Mouse (Mus musculus) Muller cell, postnatal 12 days (primary cell): ENCODE results near the gene Myo1a.
"Not testable (repeated sequence)": the region's sequence is repeated elsewhere in the genome, so short reads cannot be mapped to it uniquely, and the experiment has no call there.

ENCODE experiments used
- DNase-seq: peaks from one replicate; pipeline ENCODE4 v3.0.0-alpha.2; 2015; ENCODE audit errors: inconsistent ontology term

Gene Myo1a

DNA sequence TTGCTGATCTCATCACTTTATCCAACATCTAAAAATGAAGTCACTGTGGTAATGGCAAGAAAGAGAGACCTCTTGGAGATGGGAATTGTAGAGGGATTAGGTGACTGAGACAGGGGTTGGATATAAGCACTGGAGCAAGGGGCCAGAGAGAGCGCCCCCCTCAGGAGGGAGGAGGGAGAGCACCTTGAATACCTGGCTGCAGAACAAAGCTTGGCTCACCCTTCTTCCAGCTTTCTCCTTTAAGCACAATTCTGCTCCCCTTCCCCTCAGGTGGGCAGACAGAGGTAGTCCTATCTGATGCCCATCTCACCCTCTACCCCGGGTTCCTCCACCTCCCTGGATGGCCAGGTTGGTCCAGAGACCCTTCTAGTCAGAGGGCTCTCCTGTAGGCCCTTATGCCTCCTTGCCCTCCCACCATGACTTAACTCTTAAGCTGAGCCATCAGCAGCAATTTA, at the start of gene Myo1a:
Myo1a (plus strand) TSS at position 405 of the 455 bp plus-strand sequence.
- no peak for DNase-seq

DNA sequence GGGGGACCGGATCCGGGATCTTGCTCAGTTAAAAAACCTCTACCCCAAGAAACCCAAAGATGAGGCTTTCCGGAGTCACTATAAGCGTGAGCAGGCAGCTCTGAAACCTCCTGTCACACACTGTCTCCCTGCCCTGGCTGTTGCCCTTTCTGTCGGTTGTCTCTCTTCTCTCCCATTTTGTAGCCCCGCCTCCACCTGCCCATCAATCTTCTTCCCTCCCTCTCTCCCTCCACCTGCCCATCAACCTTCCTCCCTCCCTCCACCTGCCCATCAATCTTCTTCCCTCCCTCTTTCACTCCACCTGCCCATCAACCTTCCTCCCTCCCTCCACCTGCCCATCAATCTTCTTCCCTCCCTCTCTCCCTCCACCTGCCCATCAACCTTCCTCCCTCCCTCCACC, 47.4 kb upstream of the Myo1a start:
- DNase-seq = not testable (repeated sequence)

DNA sequence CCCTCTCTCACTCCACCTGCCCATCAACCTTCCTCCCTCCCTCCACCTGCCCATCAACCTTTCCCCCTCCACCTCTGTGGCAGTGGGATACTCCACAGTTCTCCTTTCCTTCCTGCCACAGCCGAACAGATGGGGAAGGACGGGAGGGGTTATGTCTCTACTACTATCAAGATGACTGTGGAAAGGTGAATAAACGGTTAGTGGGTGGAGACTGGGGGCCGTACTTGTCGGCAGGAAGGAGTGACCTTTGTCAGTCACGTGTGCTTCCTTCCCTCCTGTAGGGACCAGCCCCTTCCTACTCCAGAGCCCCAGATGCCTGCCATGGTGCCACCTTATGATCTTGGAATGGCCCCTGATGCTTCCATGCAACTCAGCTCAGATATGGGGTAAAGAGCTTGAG, 46.9 kb upstream of the Myo1a start:
- DNase-seq = no peak

DNA sequence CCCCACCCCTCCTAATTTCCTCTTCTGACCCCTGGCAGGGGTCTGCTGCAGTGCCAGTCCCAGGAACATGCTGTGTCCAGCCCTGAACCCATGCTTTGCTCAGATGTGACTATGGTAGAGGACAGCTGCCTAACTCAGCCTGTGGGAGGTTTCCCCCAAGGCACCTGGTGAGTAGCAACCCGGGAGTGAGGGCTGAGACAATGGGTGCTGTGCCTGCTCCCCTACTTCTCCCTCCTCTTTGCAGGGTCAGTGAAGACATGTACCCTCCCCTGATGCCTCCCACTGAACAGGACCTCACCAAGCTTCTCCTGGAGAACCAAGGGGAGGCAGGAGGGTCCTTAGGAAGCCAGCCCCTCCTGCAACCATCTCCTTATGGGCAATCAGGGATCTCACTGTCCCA, 45.4 kb upstream of the Myo1a start:
- DNase-seq = no peak

DNA sequence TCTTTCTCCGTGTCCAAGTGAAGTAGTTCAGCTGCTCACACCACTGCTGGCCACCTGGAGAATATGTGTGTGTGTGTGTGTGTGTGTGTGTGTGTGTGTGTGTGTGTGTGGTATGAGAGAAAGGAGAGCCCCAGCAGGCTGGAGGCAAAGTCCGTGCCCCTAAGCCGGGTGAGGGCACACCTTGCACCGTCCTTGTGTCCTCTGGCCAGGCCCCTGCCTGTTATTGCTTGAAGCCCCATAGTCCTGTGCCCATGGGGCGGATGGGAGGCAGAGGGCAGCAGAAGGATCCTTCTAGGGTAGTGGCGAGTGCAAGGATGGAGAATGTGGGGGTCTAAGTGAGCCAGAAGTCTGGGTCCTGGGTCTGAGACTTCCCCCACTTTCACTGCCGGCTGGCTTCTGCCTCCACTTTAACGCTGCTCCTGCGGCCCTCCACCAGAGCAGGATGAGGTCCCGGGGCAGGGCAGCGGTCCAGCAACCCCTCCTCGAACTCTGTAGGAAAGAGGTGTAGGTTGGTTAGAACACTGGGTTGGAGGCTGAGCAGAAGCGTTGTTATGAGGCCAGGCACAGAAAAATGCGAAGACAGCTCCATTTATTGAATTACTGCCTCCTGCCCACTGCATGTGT, 43.6 kb upstream of the Myo1a start:
- DNase-seq = peak; percentile 31

DNA sequence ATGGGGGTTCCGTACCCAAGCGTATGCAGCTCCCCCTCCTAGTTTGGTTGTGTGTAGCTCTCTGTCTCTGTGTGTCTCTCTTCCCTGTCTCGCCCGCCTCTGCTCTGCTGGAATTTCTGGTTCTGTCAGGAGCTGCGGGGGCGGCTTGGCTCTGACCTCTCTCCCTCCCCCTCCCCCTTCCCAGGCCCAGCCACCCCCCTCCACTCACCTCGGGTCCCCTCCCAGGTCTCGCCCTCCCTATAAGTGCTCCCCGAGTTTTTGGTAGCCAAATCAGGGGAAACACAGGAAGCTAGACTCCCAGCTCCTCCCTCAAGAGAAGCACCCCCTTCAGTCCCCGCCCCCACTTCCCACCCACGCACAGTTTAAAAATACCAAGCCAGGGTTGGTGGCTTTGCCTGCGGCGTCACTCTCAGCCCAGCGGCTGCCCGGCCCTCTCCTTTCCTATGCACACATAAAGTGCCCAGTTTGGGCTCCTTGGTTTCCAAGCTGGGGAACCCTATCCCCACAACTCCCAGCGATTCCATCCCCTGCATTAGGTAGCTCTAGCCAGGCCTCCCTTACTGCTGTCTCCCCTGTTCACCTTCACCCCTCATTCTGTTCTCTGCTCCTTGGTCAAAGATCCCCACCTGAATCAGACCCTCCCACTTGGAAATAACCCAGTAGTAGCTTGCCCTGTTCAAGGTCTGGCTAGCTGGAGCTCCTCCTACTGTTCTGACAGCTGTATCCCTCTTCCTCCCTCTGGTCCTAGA, 42.9 kb upstream of the Myo1a start:
- peak; percentile 97 for DNase-seq

DNA sequence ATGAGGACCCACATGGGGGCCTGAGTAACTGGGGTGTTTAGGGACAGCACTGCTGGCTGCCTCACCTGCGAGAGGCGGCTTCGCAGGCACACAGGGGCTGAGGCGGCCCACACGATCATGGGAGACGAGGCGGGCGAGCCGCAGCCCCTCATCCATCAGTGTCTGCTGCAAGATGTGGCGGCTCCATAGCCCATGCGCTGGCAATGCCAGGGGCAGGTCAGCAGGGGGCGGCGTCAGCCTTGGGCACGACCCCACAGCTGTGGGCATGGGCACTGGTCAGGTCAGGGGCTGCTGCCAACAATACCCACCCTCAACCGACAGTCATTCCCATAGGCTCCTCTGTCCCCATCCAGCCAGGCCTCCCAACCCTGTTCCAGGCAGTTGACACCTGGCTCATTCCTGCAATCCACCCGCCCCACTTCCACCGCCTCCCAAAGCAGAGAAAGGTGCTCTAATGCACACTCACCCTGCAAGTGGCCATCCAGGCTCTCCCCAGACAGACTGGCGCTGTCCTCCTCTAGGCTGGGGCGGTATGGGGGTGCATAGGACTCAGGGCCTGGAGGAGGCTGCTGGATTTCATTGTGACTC, 42.2 kb upstream of the Myo1a start:
- DNase-seq = no peak

DNA sequence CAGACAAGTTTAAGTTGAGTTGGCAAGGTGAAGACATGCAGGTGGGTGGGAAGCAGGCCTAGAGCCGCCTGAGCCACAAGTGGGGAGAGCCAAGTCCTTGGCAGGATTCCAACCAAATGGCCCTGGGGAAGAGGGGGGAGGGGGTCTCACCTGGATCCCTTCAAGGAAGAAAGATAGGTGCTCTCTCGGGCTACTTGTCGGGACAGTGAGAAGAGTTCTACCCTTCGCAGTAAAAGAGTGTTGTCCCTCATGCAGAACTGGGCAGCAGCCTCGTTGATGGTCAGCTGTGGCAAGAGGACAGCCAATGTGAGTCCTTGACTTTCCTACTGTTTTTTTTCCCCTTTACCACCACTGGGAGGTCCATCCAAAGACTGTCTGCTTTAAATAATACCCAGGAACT, 41.4 kb upstream of the Myo1a start:
- DNase-seq = no peak

DNA sequence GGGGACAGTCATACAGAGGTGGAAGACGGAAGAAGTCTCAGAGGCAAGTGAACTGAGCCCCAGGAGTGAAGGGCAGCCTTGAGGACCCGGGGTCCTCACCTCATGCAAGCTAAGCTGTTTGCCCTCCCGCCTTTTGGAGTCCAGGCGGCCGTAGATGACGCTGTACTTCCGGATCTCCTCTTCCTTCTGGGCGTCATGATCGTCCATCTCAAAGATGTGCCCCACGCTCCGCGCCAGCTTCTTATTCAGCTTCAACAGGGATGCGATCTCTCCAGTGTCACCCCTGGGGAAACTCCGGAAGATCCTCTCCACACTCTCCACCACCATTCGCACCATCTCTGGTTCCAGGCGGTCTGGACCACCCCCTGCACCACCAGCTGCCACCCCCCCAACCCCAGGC, 40.8 kb upstream of the Myo1a start:
- no peak for DNase-seq

DNA sequence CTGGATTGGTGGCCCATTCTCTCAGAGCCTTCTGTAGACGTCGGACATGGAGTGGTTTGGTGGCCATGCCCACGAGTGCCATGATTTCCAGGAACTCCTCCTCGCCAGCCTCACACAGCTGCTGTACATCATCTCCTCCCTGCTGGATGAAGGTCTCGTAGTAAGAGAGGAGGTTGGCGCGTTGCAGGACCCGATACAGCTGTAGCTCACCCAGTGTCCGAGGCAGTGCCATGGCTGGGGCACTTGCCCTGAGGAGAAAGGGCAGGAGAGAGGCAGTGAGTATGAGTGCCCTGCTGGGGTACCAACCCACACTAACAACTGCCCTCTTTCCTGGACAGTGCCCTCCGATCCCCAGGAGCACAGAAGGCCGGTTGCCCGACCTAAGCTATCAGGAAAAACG, 40.1 kb upstream of the Myo1a start:
- DNase-seq = no peak

DNA sequence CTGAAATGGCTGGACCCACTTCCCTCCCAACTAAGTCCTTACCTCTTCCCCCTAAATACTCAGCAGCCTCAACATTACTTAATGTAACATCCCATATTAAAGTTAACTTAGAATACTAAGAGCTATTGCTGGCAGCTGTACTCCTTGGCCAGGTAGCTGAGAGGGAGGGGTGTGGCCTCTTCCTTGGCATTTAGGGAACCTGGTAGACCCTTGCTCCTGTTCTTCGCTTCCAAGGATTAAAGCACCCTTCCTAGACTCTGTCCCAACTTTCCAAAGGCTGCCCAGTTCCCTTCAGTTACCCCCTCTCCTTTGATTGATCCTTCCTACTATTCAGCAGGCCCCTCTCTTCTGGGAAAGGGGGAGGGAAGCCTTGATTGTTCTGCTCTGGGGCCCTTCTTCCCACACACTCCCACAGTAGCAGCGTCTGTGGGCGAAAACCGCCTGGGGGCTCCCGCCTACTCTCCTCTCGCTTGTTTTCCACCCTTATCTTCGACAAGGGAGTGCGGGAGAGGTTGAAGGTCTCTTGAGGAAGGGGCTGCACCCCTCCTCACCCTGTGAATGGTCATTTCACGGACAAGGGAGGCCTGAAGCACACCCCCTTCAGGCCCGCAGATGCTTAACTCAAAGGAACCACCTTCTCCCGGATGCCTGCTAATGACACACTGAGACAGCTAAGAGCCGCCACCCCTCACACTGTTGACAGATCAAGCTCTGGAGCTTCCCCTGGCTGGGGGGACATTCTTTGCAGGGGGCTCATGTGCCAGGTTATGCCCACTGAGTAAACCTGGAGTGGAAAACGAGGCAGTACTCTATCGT, 39.4 kb upstream of the Myo1a start:
- peak; percentile 50 for DNase-seq

DNA sequence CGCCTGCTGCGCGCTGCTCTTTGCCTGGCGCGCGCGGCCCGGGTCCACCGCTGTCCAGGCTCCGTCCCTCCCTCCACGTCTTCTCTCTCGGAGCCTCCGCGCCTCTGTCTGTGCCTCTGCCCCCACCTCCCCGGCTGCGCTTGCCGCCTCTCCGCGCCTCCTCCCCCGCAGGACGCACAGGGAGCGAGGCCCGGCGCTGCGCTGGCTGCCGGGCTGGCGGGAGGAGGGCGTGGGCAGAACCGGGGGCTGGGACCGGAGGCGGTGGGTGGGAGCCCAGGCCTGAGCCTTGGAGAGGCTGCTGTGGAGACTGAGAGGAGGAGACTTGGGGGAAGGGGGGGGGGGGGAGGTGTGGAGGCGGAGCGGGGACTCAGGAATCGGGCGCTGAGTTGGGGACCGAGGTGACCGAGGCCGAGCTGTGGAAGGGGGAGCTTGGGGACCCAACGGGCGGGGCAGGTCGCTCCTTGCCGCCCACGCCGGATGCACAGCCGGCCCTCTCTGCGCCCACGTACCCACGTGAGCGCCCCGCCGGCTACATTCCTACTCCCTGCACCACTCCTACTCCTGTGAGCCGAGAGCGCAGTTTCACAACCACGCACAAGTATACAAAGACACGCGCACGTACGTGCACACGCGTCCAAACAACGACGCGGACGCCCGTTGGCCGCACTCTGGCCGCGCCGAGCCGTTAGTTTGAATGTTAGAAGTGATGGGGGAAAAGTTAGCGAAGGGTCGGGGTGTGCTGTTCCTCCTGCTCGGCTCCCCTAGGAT, 38.3 kb upstream of the Myo1a start, which contains the start of gene Nemp1:
Nemp1 (plus strand) TSS at position 401 of the 768 bp plus-strand sequence.
- peak; percentile 99 for DNase-seq

DNA sequence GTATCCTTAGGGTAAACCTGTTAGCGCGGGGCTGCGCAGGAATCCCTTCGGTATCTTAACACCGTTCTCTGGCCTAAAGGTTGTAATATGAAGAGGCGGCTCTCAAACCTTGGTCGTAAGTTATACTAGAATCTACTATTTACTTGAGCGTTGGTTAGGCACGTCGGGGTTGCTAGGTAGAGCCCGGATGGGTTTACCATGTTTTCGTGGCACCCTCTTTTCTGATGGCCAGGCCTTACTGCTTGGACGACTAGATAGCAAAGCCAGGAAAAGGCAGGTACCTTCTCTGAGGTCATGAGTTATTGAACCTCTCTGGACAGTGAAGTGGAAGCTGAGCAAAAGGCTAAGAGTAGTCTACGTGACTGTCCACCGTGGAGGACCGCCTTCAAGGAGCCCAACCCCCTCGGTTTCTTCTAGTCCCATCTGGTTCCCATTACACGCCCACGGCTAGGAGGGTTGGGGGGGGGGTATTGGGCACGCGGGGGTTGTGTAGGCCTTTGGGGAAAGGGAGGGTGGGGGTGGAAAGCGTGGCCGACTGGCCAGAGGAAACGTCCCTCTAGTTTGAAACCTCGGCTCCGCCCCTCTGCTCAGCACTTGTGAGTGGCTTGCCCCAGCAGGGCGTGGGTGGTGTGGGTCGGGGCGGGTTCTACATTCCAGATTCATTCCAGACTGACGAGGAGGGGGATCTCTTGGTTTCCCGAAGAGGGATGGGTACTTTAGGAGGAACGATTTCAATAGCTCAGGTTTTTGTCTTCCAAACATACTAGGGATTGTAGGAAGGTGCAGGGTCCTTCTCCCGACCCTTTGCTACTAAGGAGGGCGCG, 37.5 kb upstream of the Myo1a start:
- DNase-seq = peak; percentile 100

DNA sequence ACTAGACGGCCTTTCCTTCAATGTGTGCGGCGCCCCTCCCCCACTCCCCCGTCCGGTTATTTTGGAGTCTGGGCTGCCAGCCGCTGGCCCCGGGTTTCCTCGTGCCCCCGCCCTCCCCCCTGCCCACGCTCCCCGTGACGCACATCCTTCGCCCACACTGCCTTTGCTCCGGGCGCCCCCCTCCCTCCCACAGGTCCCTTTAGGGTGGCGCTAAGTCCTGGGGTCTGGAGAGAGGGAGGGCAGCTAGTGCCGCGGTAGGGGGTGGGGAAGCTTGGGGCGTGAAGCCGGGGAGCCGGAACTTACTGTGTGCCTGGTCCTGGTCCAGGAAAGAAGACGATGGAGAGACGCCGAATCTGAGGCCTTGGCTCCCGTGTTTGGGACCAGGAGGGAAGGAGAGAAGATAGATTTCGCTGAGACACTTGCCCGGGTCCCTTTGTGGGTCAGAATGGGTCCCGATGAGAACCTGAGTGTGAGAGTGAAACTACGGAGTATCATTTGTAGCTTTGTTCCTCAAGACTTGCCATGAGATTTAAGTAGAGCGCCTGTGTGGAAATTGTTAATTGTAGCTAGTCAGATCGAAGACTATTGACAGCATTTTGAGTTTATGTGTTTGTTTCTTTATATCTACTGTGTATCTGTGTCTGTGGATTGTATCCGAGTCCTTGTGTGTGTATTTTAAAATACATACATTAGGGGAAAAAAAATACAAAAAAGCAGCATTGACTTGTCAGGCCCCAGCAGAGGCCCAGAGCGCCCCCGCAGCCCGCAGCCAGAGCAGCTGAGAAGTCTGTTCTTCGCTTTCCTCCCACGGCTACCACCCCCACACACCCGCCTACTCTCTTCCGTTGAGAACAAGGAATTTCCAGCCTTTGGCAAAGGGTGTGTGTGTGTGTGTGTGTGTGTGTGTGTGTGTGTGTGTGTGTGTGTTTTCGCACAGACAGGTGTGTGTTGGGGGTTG, 36.6 kb upstream of the Myo1a start, which contains the start of gene Nab2:
Nab2 (minus strand) TSS at position 476 of the 958 bp plus-strand sequence.
- DNase-seq = peak; percentile 99

DNA sequence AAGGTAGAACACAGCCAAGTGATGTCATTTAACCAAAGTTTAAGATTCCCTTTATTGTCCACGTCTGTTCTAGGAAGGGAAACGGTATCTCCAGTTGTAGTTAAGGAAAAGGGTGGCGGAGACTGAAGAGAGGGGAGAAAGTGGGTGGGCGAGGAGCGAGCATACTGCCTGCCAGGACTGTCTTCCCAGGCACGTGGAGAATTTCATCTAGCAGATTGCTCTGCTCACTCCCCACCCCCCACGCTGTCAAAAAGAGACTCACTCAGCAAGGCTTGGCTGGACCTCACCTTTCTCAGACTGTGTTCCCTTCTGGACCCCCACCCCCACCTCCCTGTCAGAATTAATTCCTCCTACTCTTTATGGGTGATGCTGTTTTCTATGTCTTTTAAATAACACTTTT, 35.8 kb upstream of the Myo1a start:
- DNase-seq = peak; percentile 56

DNA sequence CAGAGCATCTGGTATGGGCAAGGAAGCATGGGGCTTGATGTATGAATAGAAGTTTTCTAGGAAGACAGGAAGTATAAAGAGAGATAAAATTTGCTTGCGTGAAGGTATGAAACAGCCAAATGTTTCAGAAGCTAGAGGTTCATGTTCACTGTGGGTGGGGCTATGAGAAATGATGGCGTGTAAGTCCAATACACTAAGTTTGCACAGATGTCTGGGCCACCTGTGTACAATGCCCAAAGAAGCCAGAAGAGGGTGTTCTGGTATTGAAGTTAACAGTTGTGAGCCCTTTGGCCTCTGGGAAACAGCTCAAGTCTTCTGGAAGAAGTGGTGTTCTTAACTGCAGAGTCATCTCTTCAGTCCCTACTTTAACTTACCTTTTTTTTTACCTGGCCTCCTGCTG, 34.8 kb upstream of the Myo1a start:
- no peak for DNase-seq

DNA sequence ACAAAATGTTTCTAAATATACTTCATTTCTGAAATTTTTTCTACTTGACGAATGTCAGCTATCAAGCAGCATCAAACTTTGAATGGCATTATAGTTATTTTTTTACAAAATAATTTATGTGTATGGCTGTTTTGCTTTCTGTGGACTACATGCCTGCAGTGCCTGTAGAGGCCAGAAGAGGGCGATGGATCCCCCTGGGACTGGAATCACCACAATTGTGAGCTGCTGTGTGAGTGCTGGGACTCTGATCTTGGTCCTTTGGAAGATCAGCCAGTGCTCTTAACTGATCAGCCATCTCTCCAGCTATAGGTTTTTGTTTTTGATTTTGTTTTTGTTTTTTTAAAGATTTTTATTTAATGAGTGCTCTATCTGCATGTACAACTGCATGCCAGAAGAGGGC, 33.7 kb upstream of the Myo1a start:
- no peak for DNase-seq

DNA sequence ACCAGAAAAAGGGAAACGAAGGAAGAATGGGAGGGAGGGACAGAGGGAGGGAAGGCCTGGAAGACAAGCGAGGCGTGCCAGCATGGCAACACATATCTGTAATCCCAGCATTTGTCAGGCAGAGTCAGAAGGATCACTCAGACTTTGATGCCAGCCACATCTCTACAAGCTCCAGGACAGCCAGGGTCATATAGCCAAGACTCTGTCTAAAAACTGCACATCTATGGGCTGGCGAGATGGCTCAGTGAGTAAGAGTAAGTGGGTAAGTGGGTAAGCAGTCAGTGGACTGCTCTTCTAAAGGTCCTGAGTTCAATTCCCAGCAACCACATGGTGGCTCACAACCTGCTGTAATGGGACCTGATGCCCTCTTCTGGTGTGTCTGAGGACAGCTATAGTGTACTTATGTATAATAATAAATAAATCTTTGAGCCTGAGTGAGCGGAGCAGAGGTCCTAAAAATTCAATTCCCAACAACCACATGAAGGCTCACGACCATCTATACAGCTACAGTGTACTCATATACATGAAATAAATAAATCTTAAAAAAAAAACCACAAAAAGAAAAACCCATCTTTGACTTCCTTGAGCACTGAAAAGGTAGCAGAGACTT, 30.8 kb upstream of the Myo1a start:
- DNase-seq = no peak
